Mouse (Mus musculus): ENCODE results near the gene Vkorc1l1.

Gene Vkorc1l1

DNA sequence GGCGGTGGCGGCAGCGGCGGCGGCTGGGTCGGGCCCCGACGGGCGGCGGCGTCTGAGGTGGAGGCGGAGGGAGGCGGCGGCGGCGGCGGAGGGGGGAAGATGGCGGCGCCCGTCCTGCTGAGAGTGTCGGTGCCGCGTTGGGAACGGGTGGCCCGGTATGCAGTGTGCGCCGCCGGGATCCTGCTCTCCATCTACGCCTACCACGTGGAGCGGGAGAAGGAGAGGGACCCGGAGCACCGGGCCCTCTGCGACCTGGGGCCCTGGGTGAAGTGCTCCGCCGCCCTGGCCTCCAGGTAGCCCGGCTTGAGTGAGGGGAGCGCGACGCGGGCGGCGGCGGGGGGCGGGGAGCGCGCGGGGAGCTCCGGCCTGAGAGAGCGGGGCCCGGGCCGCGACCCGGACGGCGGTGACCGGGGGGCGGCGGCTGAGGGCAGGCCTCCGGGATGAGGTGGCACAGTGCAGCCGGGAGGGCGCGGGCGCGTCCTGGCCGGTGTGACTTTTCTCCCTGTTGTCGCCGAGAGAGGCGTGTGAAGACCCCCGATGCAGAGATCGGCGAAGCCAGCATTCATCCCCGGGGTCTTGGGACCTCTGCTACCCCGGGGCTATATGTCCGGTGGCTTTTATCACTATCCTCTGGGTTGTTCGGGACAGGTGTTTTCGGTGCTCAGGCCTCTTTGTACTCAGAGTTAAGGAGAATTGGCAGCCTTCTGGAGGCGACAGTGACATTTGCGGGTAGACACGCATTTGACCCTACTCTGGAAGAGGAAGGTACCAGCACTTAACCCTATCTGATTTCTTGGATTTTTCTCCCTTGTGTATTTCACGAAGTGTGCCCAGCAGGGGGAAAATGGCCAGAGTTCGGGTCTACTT, 536 bp downstream of the Vkorc1l1 start:
- DNase-seq (ENCODE audit: low spot score): peak; percentile 54

- DNase-seq (ENCODE audit: low spot score): no peak
These were observed 1.6 kb downstream of the Vkorc1l1 start for GRCm38 (mm10) chr5:129943402-129943801.

- DNase-seq (ENCODE audit: low spot score): no peak
These were observed 5.8 kb downstream of the Vkorc1l1 start for GRCm38 (mm10) chr5:129947528-129948033.

GRCm38 (mm10) chr5:129952143-129952542, 10.4 kb downstream of the Vkorc1l1 start:
- DNase-seq (ENCODE audit: low spot score): peak; percentile 68

DNA sequence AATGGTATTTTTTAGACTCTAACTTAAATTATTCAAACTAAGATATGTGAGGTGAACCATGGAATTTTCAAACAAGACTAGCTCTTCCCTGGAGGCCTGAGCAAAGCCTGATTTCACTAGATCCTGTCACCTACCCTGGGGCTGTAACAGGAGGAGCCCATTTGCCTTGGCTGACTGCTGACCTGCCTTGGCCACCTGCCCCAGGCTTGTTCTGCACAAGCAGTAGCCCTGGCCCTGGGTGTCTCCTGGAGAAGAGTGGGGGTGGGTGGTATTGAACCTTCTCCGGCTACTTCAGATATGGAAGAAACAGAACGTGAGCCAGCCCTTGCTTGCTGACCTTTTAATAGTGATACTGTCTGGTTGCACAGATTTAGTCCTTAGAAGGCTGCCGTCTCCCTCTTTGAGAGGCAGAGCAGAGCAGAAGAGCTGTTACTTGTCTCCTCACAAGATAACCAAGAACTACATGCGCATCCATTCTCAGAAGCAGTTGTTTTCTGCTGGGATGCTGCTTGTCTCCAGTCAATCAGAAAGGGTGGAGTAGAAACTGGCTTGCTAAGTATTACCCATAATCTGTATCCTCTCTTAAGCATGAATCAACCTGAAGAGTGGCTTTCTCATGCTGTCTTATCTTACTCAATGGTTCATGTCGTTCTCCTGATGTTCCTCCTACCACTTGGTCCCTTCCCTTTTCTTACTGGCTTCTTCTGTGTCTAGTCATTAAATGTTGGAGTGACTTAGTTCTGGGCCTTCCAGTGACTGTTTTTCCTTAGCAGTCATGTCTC, 12.9 kb downstream of the Vkorc1l1 start:
- peak; percentile 69 for DNase-seq (ENCODE audit: low spot score)

DNA sequence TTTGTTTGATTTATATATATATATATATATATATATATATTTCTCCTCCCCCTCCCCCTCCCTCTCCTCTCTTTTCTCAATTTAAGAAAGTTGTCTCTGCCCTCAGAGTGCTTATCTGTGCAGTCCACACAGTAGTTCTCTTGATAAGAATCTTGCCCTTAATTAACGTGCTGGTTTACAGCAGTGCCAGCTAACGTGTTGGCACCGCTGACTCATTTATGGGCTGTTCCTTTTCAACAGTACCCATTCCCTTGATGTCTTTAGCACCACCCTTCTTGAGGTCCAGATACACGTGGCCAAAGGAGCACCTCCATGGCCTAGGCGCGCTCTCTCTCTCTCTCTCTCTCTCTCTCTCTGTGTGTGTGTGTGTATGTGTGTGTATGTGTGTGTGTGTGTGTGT, 14.0 kb downstream of the Vkorc1l1 start:
- DNase-seq (ENCODE audit: low spot score): peak; percentile 67

GRCm38 (mm10) chr5:129963224-129963623, 21.5 kb downstream of the Vkorc1l1 start:
- DNase-seq (ENCODE audit: low spot score): no peak

- DNase-seq (ENCODE audit: low spot score): no peak
These were observed 24.7 kb downstream of the Vkorc1l1 start for GRCm38 (mm10) chr5:129966448-129966847.

GRCm38 (mm10) chr5:129968417-129968816, 26.6 kb downstream of the Vkorc1l1 start:
- DNase-seq (ENCODE audit: low spot score): no peak

- DNase-seq (ENCODE audit: low spot score): no peak
These were observed 29.7 kb downstream of the Vkorc1l1 start for GRCm38 (mm10) chr5:129971491-129971890.

DNA sequence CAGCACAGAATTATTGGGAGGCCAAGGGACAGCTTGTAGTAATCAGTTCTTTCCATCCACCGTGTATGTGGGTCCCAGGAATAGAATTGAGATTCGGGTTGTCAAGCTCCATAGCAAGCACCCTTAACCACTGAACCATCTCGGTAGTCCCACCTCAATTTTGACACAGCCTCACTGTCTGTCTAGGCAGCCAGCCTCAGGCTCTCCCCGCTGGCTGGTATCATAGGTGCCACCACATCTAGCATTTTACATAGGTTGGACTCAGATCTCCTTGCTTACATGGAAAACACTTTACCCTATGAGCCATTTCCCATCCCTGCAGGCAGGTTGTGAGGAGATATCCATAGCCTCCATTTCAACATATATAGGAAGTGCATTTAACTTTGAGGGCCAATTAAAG, 32.6 kb downstream of the Vkorc1l1 start:
- no peak for DNase-seq (ENCODE audit: low spot score)

DNA sequence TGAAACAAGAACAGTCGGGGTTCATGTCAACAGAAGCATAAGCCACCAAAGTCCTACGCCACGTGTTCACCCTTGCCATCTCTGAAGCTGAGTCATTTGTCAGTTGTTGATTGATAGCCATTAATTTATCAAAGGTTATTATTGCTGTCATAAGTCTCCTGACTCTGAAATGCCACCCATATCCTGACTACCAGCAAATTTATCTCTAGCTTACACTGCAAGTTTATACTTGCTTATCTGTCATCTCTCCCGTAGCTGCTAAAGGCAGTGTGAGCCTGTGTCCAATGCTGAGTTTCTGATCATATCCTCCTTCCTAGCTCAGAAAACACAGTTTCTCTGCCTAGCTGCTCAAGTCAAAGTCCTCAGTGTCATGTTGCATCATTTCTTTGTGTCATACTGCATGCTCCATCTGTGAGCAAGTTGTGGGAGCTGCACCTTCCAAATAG, 33.1 kb downstream of the Vkorc1l1 start:
- peak; percentile 73 for DNase-seq (ENCODE audit: low spot score)

DNA sequence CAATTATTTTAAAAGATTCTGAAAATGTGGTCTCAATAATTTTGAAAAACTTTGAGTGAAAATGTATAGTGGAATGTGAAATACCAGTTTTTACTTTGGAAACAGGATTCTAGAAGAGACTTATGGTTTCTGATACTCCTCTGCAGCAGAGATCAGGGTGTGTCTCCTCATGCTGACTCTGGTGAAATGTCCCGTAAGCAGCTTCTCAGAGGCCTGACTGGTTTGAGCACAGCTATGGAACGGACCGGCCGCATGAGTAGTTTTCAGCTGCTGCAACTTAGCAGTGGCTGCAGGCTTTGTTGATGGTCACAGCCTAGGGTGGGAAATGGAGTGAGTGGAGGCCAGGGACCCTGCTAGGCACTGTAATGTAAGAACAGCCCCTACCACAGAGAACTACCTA, 36.0 kb downstream of the Vkorc1l1 start:
- DNase-seq (ENCODE audit: low spot score): peak; percentile 53

- DNase-seq (ENCODE audit: low spot score): no peak
These were observed 36.8 kb downstream of the Vkorc1l1 start for GRCm38 (mm10) chr5:129978608-129979007.

DNA sequence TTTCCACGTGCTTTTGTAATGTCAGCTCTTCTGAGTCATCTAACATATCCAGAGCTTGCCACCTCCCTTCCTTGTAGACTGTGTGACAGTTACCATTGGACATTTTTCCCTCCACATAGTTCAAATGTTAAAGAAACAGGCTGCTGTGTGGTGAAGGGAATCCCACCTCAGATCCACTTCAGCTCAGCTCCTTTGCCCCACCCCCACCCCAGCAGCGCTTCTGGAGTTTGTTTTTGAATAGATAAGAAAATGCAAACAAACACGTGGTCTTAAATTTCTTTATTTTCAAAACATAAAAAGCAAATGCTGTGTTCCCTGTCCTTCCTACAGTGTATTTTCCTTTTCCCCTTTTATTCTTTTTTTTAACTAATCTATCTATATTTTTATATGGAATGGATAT, 38.4 kb downstream of the Vkorc1l1 start:
- DNase-seq (ENCODE audit: low spot score): no peak

DNA sequence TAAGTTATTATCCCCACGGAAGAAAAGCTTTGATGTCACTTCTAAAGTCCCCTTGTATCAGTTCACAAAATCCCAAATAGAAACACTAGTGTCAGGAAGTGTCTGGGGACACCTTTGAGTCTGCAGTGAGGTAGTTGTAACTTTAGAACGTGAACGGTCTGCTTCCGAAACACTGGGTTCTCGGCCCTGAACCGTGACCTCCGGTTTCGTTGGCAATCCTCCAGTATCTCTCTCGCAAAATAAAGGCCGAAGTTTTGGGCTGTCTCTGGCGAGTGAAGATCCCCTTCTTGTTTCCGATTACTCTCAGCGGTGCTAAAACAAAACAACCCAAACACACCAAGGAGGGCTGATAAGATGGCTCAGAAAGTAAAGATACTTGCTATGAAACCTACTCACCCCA, 47.6 kb downstream of the Vkorc1l1 start:
- no peak for DNase-seq (ENCODE audit: low spot score)

- peak; percentile 68 for DNase-seq (ENCODE audit: low spot score)
These were observed 50.1 kb downstream of the Vkorc1l1 start for GRCm38 (mm10) chr5:129991898-129992297.

DNA sequence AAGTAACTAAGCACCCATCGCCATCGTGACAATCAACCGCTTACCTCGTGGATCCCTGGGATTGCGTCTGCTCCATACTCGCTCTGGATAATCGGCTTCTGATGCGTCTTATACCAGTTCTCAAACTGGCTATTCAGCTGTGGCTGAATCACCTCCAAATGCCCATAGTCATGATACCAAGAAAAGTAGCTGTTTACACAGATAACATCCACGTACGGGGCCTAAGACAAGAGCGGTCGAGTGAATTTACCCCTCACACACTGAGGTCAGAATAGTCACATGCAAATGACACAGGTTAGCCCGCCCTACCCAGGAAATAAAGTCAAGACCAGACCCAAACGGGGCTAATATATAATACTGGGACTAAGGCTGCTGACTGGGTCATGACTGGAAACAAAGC, 51.6 kb downstream of the Vkorc1l1 start:
- DNase-seq (ENCODE audit: low spot score): no peak

- no peak for DNase-seq (ENCODE audit: low spot score)
These were observed 53.2 kb downstream of the Vkorc1l1 start for GRCm38 (mm10) chr5:129994989-129995388.

- DNase-seq (ENCODE audit: low spot score): no peak
These were observed 55.9 kb downstream of the Vkorc1l1 start for GRCm38 (mm10) chr5:129997700-129998099.

DNA sequence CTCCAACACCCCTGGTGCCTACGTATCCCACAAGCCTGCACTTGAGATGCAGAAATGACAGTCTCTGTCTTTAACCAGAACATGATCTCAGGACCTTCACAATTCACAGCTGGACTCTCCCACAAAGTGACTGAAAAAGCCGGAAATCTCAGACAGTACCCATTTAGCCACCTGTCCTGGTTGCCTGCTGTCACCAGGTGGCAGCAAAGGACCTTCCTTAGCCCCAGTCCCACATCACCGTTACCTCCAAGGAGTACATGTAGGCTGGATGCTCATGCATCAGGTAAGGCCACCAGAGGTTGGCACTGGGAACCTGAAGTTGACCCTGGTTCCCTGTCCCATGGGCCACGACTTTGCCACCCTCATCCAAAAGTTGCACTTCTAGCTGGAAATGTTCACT, 57.3 kb downstream of the Vkorc1l1 start:
- DNase-seq (ENCODE audit: low spot score): peak; percentile 65

DNA sequence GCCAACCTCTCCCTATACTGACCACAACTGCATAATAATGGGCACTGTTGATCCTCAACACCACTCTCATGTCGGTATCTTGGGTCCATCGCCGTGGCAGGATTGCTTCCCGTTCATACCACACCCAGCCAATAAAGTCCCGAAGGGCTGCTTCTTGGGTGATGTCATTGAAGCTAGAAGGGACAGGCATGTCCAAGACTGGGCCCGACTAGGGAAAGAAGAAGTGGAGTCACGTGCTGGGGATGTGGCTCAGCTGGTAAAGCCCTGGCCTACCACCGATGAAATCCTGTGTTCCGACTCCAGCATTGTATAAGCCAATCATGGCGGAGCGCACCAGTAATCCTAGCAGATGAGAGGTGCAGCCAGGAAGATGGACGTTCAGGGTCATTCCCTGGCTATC, 59.0 kb downstream of the Vkorc1l1 start:
- DNase-seq (ENCODE audit: low spot score): no peak
